Comparison of ENCODE assay signal across 29 mouse cellular contexts in the genomic region with DNA sequence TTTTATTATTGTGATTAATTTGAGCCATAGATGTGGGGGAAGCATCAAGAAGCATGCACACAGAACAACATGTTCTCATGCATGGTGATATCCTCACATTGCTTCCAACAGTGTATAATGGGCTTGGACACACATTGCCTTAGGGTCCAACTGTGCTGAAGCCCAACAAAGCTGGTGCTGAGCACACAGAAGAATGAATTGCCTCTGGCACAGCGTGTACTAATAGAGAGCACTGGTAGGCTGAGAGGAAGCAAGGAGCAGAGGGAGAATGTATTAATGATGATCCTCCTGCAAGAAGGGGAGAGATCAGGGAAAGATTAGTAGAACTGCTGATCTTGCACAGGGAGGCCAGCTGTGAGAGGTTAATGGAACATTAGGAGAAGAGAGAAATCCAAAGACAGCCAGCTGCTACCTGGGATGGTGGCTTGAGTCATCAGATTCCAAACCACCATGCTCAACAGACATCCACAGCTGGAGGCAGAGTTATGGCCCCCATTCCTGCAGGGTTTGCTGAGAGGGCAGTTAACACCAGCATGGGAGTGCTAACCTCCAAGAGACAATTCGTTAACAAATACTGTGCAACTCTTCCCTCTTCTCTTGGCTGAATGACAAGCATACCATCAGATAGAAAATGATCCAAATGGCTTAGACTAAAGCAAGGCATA.
A peak's percentile ranks its signal among the peaks of the same experiment; 100 is the strongest.
DNase-seq lines count a peak whose midpoint lies in the region; ATAC-seq and TF ChIP-seq lines count a peak whose summit lies in the region.
"Had no signal": no experiment of that assay in that cellular context is flagged by ENCODE, and none has a peak within 500 bp of the region (broad histone marks: within the 10 kb centered on the region; RNA-seq: fewer than 3 reads in every experiment).

No protein-coding gene starts in this region.

- H3K4me1 ChIP-seq in hindbrain, embryonic 11.5 days (replicated peaks; ENCODE audit: control insufficient read depth, insufficient read depth, low read length): no peaks in the 10 kb centered on the region
- H3K4me1 ChIP-seq in hindbrain, embryonic 10.5 days (replicated peaks): no peaks in the 10 kb centered on the region
- no peaks in the 10 kb centered on the region for H3K4me1 ChIP-seq in hindbrain, embryonic 15.5 days (replicated peaks)
- no peaks in the 10 kb centered on the region for H3K4me1 ChIP-seq in midbrain, embryonic 14.5 days (ENCODE audit: control insufficient read depth, insufficient read depth, low read length)
- H3K4me1 ChIP-seq: embryonic facial prominence, embryonic 13.5 days; heart, embryonic 13.5 days; kidney, embryonic 15.5 days; limb, embryonic 15.5 days; liver, embryonic 15.5 days; lung, embryonic 15.5 days; neural tube, embryonic 12.5 days had no signal

- no peak overlapping the region for H3K27ac ChIP-seq in hindbrain, embryonic 11.5 days (ENCODE audit: low read depth, low read length)
- no peak overlapping the region for H3K27ac ChIP-seq in hindbrain, embryonic 10.5 days
- H3K27ac ChIP-seq in hindbrain, embryonic 15.5 days (replicated peaks): no peak overlapping the region
- no peak overlapping the region for H3K27ac ChIP-seq in midbrain, embryonic 14.5 days (replicated peaks; ENCODE audit: low read depth, low read length)
- H3K27ac ChIP-seq: embryonic facial prominence, embryonic 13.5 days; heart, embryonic 13.5 days; kidney, embryonic 15.5 days; limb, embryonic 15.5 days; liver, embryonic 15.5 days; lung, embryonic 15.5 days; macrophage; neural tube, embryonic 12.5 days had no signal

- peak; percentile 43; the same call in 1 of the 2 replicates for ATAC-seq in hindbrain, embryonic 11.5 days (ENCODE audit: low FRiP score)
- ATAC-seq in hindbrain, embryonic 15.5 days (ENCODE audit: low FRiP score, low read depth): 0 out of 2 replicates have a peak, but pooled peaks have one; percentile 51
- no peak; the same call in 1 of the 2 replicates for ATAC-seq in midbrain, embryonic 14.5 days (ENCODE audit: low FRiP score, low TSS enrichment)
- ATAC-seq: activated CD4-positive, CD25-positive, alpha-beta regulatory T cell, adult 4 months; forebrain, postnatal 0 days had no signal

- WGBS in hindbrain, embryonic 11.5 days: 76% methylated on average over 2 of the region's 2 CpGs
- WGBS in hindbrain, embryonic 10.5 days: 69% methylated on average over 2 of the region's 2 CpGs
- WGBS in hindbrain, embryonic 15.5 days: 62% methylated on average over 2 of the region's 2 CpGs
- WGBS in midbrain, embryonic 14.5 days: 66% methylated on average over 2 of the region's 2 CpGs

- no peak overlapping the region for H3K4me2 ChIP-seq in hindbrain, embryonic 11.5 days (replicated peaks; ENCODE audit: low read depth, low read length)
- no peak overlapping the region for H3K4me2 ChIP-seq in hindbrain, embryonic 15.5 days
- H3K4me2 ChIP-seq in midbrain, embryonic 14.5 days (ENCODE audit: low read length): no peak overlapping the region
- H3K4me2 ChIP-seq: embryonic facial prominence, embryonic 13.5 days; heart, embryonic 13.5 days; kidney, embryonic 15.5 days; limb, embryonic 15.5 days; liver, embryonic 15.5 days; lung, embryonic 15.5 days; neural tube, embryonic 12.5 days had no signal

- no peak for DNase-seq in hindbrain, embryonic 11.5 days (ENCODE audit: low spot score)
- DNase-seq in hindbrain, embryonic 10.5 days (ENCODE audit: low spot score): no peak
- peak; percentile 52 for DNase-seq in brain, embryonic 14.5 days (ENCODE audit: low read depth)
- peak; percentile 41 for DNase-seq in midbrain, embryonic 14.5 days
- DNase-seq in left cerebral cortex, adult 18-20 months (ENCODE audit: low spot score in 2 of 2): no peak
- DNase-seq in lung, postnatal 4 days: no peak
- no peak for DNase-seq in left cerebral cortex, adult 11 months (ENCODE audit: low spot score)
- DNase-seq: adrenal gland, postnatal 10 days; cerebellum, postnatal 10 days; forebrain, postnatal 0 days; gastrocnemius, postnatal 25 days; heart, adult 18-20 months; heart, postnatal 14 days; kidney, adult 11 months; kidney, postnatal 4 days; left cerebral cortex, postnatal 4 days; right cerebral cortex, adult 18-20 months; right cerebral cortex, postnatal 4 days; thymus, postnatal 14 days had no signal

- no peaks in the 10 kb centered on the region for H3K27me3 ChIP-seq in hindbrain, embryonic 11.5 days (ENCODE audit: control insufficient read depth, insufficient read depth, low read length)
- no peaks in the 10 kb centered on the region for H3K27me3 ChIP-seq in hindbrain, embryonic 10.5 days (ENCODE audit: insufficient read depth, poor library complexity, severe bottlenecking)
- H3K27me3 ChIP-seq in hindbrain, embryonic 15.5 days: no peaks in the 10 kb centered on the region
- H3K27me3 ChIP-seq in midbrain, embryonic 14.5 days (ENCODE audit: control insufficient read depth, insufficient read depth, low read length): no peaks in the 10 kb centered on the region
- H3K27me3 ChIP-seq: embryonic facial prominence, embryonic 13.5 days; heart, embryonic 13.5 days; kidney, embryonic 15.5 days; limb, embryonic 15.5 days; liver, embryonic 15.5 days; lung, embryonic 15.5 days; neural tube, embryonic 12.5 days had no signal

- H3K4me3 ChIP-seq in hindbrain, embryonic 11.5 days (ENCODE audit: low read depth, low read length): no peak overlapping the region
- H3K4me3 ChIP-seq in hindbrain, embryonic 10.5 days: no peak overlapping the region
- no peak overlapping the region for H3K4me3 ChIP-seq in hindbrain, embryonic 15.5 days
- H3K4me3 ChIP-seq in midbrain, embryonic 14.5 days (replicated peaks; ENCODE audit: low read depth, low read length): no peak overlapping the region
- H3K4me3 ChIP-seq: embryonic facial prominence, embryonic 13.5 days; heart, embryonic 13.5 days; kidney, embryonic 15.5 days; limb, embryonic 15.5 days; liver, embryonic 15.5 days; lung, embryonic 15.5 days; neural tube, embryonic 12.5 days had no signal

- TF ChIP-seq POLR2A in brain, embryonic 14.5 days (IDR thresholded peaks at IDR 0.05; ENCODE audit: borderline replicate concordance, extremely low read depth, insufficient read depth, insufficient read length, poor library complexity, severe bottlenecking): no peak

- H3K9me3 ChIP-seq in hindbrain, embryonic 11.5 days (ENCODE audit: control insufficient read depth, low read length): no peaks in the 10 kb centered on the region
- H3K9me3 ChIP-seq in hindbrain, embryonic 10.5 days: no peaks in the 10 kb centered on the region
- no peaks in the 10 kb centered on the region for H3K9me3 ChIP-seq in hindbrain, embryonic 15.5 days
- H3K9me3 ChIP-seq in midbrain, embryonic 14.5 days (ENCODE audit: control insufficient read depth, low read length): no peaks in the 10 kb centered on the region
- H3K9me3 ChIP-seq: embryonic facial prominence, embryonic 13.5 days; heart, embryonic 13.5 days; kidney, embryonic 15.5 days; limb, embryonic 15.5 days; liver, embryonic 15.5 days; lung, embryonic 15.5 days; neural tube, embryonic 12.5 days had no signal

- TF ChIP-seq CTCF in brain, embryonic 14.5 days (IDR thresholded peaks at IDR 0.05; ENCODE audit: borderline replicate concordance, extremely low read depth, insufficient read depth, insufficient read length): no peak

- no peaks in the 10 kb centered on the region for H3K36me3 ChIP-seq in hindbrain, embryonic 11.5 days (ENCODE audit: control insufficient read depth, insufficient read depth, low read length)
- no peaks in the 10 kb centered on the region for H3K36me3 ChIP-seq in hindbrain, embryonic 10.5 days
- H3K36me3 ChIP-seq in hindbrain, embryonic 15.5 days: no peaks in the 10 kb centered on the region
- H3K36me3 ChIP-seq in midbrain, embryonic 14.5 days (ENCODE audit: control insufficient read depth, insufficient read depth, low read length): no peaks in the 10 kb centered on the region
- H3K36me3 ChIP-seq: embryonic facial prominence, embryonic 13.5 days; heart, embryonic 13.5 days; kidney, embryonic 15.5 days; limb, embryonic 15.5 days; liver, embryonic 15.5 days; lung, embryonic 15.5 days; neural tube, embryonic 12.5 days had no signal

- no peak overlapping the region for H3K9ac ChIP-seq in hindbrain, embryonic 11.5 days (ENCODE audit: low read depth, low read length)
- no peak overlapping the region for H3K9ac ChIP-seq in hindbrain, embryonic 15.5 days
- no peak overlapping the region for H3K9ac ChIP-seq in midbrain, embryonic 14.5 days (replicated peaks; ENCODE audit: low read length)
- H3K9ac ChIP-seq: embryonic facial prominence, embryonic 13.5 days; forebrain, postnatal 0 days; heart, embryonic 13.5 days; kidney, embryonic 15.5 days; limb, embryonic 15.5 days; liver, embryonic 15.5 days; lung, embryonic 15.5 days; neural tube, embryonic 12.5 days had no signal

Comparison
In these comparisons a context has a peak if more than half of its experiments do, and no peak if none do; other contexts are left out.
1. DNase-seq: peak in brain, embryonic 14.5 days (single experiment) and midbrain, embryonic 14.5 days (single experiment); none in hindbrain, embryonic 11.5 days (single experiment), hindbrain, embryonic 10.5 days (single experiment), left cerebral cortex, adult 18-20 months (0 of 2), lung, postnatal 4 days (0 of 2) and left cerebral cortex, adult 11 months (single experiment).